Comparison of ENCODE assay signal across 8 mouse cellular contexts in genomic region chr13:74808152-74808929, GRCm38 (mm10). TPM values are rescaled to one million over a fixed set of nuclear protein-coding genes. Genes with fewer than 3 reads are reported as not detected.
A peak's percentile ranks its signal among the peaks of the same experiment; 100 is the strongest.
DNase-seq lines count a peak whose midpoint lies in the region; ATAC-seq and TF ChIP-seq lines count a peak whose summit lies in the region.

Gene Cast (minus strand): TSS chr13:74808810.

- H3K79me2 ChIP-seq in myocyte (ENCODE audit: control insufficient read depth, insufficient read depth), result peaks cover 32% of the 10 kb centered on the region

- H3K27ac ChIP-seq in gastrocnemius, adult 2 months, result peak within 1 kb of the TSS; percentile 96
- peak within 1 kb of the TSS; percentile 37; the same call in 1 of the 2 replicates for H3K27ac ChIP-seq in hindbrain, embryonic 15.5 days (replicated peaks)
- peak within 1 kb of the TSS; percentile 74 for H3K27ac ChIP-seq in liver, embryonic 12.5 days
- H3K27ac ChIP-seq in stomach, embryonic 16.5 days (ENCODE audit: low read length), result peak within 1 kb of the TSS; percentile 93

- WGBS in hindbrain, embryonic 15.5 days, result 2% methylated on average over 36 of the region's 36 CpGs
- WGBS in liver, embryonic 12.5 days (ENCODE audit: insufficient replicate concordance), result 3% methylated on average over 36 of the region's 36 CpGs
- WGBS in stomach, embryonic 16.5 days, result under 1% methylated on average over 36 of the region's 36 CpGs

- peak; percentile 92 for ATAC-seq in hindbrain, embryonic 15.5 days (ENCODE audit: low FRiP score, low read depth)
- ATAC-seq in liver, embryonic 12.5 days, result peak; percentile 85
- ATAC-seq in stomach, embryonic 16.5 days (ENCODE audit: insufficient read depth, low FRiP score), result peak; percentile 90

- peak within 1 kb of the TSS; percentile 51 for H3K9ac ChIP-seq in hindbrain, embryonic 15.5 days
- peak within 1 kb of the TSS; percentile 75 for H3K9ac ChIP-seq in liver, embryonic 12.5 days
- H3K9ac ChIP-seq in stomach, embryonic 16.5 days (ENCODE audit: low read length), result peak within 1 kb of the TSS; percentile 90

- DNase-seq in kidney, adult 11 months, result peak; percentile 44
- no peak for DNase-seq in kidney, adult 18-20 months
- DNase-seq in cerebellum, adult 9-11 months, result peak; percentile 4
- DNase-seq in gastrocnemius, adult 2 months, result peak; percentile 78

- H3K4me2 ChIP-seq in hindbrain, embryonic 15.5 days, result peak within 1 kb of the TSS; percentile 94
- peak within 1 kb of the TSS; percentile 97 for H3K4me2 ChIP-seq in liver, embryonic 12.5 days
- H3K4me2 ChIP-seq in myocyte (ENCODE audit: low read depth), result peak within 1 kb of the TSS; percentile 89
- peak within 1 kb of the TSS; percentile 80 for H3K4me2 ChIP-seq in stomach, embryonic 16.5 days (ENCODE audit: low read depth, low read length)

- H3ac ChIP-seq in myocyte (ENCODE audit: control insufficient read depth, insufficient read length), result peak within 1 kb of the TSS; percentile 64

- peaks cover 6% of the 10 kb centered on the region for H3K27me3 ChIP-seq in hindbrain, embryonic 15.5 days
- H3K27me3 ChIP-seq in liver, embryonic 12.5 days (replicated peaks), result no peaks in the 10 kb centered on the region
- H3K27me3 ChIP-seq in myocyte (ENCODE audit: control insufficient read depth, insufficient read depth, insufficient read length), result no peaks in the 10 kb centered on the region
- no peaks in the 10 kb centered on the region for H3K27me3 ChIP-seq in stomach, embryonic 16.5 days (ENCODE audit: control insufficient read depth, insufficient read depth, low read length)

- TF ChIP-seq CTCF in gastrocnemius, adult 2 months (IDR thresholded peaks at IDR 0.05), result no peak

- intact Hi-C loops in gastrocnemius, adult 2 months (cut with DNase I), result loop anchor here (5.0 kb wide), 2 partner anchors 36 to 171 kb away; partner anchors contain the start of gene Erap1

- H3K36me3 ChIP-seq in hindbrain, embryonic 15.5 days, result no peaks in the 10 kb centered on the region
- H3K36me3 ChIP-seq in liver, embryonic 12.5 days, result no peaks in the 10 kb centered on the region
- H3K36me3 ChIP-seq in myocyte (ENCODE audit: control insufficient read depth, insufficient read depth), result no peaks in the 10 kb centered on the region
- H3K36me3 ChIP-seq in stomach, embryonic 16.5 days (ENCODE audit: control insufficient read depth, insufficient read depth, low read length), result no peaks in the 10 kb centered on the region

- H3K4me3 ChIP-seq in gastrocnemius, adult 2 months, result peak within 1 kb of the TSS; percentile 82
- H3K4me3 ChIP-seq in hindbrain, embryonic 15.5 days, result peak within 1 kb of the TSS; percentile 67
- peak within 1 kb of the TSS; percentile 68 for H3K4me3 ChIP-seq in liver, embryonic 12.5 days
- peak within 1 kb of the TSS; percentile 96 for H3K4me3 ChIP-seq in myocyte
- peak within 1 kb of the TSS; percentile 89 for H3K4me3 ChIP-seq in stomach, embryonic 16.5 days (replicated peaks; ENCODE audit: low read length)

- H3K4me1 ChIP-seq in hindbrain, embryonic 15.5 days (replicated peaks), result peaks cover 14% of the 10 kb centered on the region
- H3K4me1 ChIP-seq in liver, embryonic 12.5 days, result peaks cover 23% of the 10 kb centered on the region
- H3K4me1 ChIP-seq in stomach, embryonic 16.5 days (ENCODE audit: control insufficient read depth, insufficient read depth, low read length), result no peaks in the 10 kb centered on the region

- TF ChIP-seq POLR2A in myocyte (IDR thresholded peaks at IDR 0.05; ENCODE audit: insufficient read length, low read depth), result peak; percentile 73

- no peaks in the 10 kb centered on the region for H3K9me3 ChIP-seq in hindbrain, embryonic 15.5 days
- no peaks in the 10 kb centered on the region for H3K9me3 ChIP-seq in liver, embryonic 12.5 days (replicated peaks)
- no peaks in the 10 kb centered on the region for H3K9me3 ChIP-seq in stomach, embryonic 16.5 days (replicated peaks; ENCODE audit: control insufficient read depth, low read length)

TF ChIP-seq in myocyte, 11 proteins besides CTCF, POLR2A, EP300 and RAD21:
- TF ChIP-seq TCF12 (IDR thresholded peaks at IDR 0.05; ENCODE audit: insufficient read depth, poor library complexity, severe bottlenecking), result no peak
- TF ChIP-seq MAX (IDR thresholded peaks at IDR 0.05; ENCODE audit: low read depth), result no peak
- no peak for TF ChIP-seq SRF (IDR thresholded peaks at IDR 0.05; ENCODE audit: control insufficient read depth, insufficient read length, low read depth)
- TF ChIP-seq CEBPB (IDR thresholded peaks at IDR 0.05; ENCODE audit: insufficient read depth, poor library complexity, severe bottlenecking), result peak; percentile 94
- no peak for TF ChIP-seq MYOG (IDR thresholded peaks at IDR 0.05; ENCODE audit: control insufficient read depth in 1 of 3, insufficient read depth in 1 of 3, insufficient read length in 2 of 3, low read depth in 2 of 3)
- peak; percentile 81 for TF ChIP-seq POLR2AphosphoS2 (IDR thresholded peaks at IDR 0.05; ENCODE audit: insufficient read length, low read depth)
- no peak for TF ChIP-seq REST (IDR thresholded peaks at IDR 0.05; ENCODE audit: insufficient read depth, insufficient read length)
- no peak for TF ChIP-seq USF1 (IDR thresholded peaks at IDR 0.05; ENCODE audit: low read depth)
- TF ChIP-seq MYOD1 (IDR thresholded peaks at IDR 0.05; ENCODE audit: control insufficient read depth in 1 of 3, insufficient read length in 2 of 3, low read depth in 2 of 3), result no peak
- TF ChIP-seq E2F4 (IDR thresholded peaks at IDR 0.05; ENCODE audit: insufficient read depth), result no peak
- TF ChIP-seq TCF3 (IDR thresholded peaks at IDR 0.05; ENCODE audit: insufficient read length, low read depth), result no peak

RNA-seq across cellular contexts. Expression of gene Cast, which starts in this region (rescaled TPM):
- total RNA-seq in gastrocnemius, adult 2 months (2021), result 10 to 100 TPM; 97.9 to 99.9 TPM
- polyA plus RNA-seq in hindbrain, embryonic 15.5 days (2015; fragmentation: Nextera tagmentation; extraction: Ambion mirVana), result 8.7 and 8.9 TPM in 2 replicates
- polyA plus RNA-seq in liver, embryonic 12.5 days (2016; fragmentation: Nextera tagmentation; extraction: Ambion mirVana), result 38.6 and 39.3 TPM in 2 replicates
- 32.4 TPM for polyA plus RNA-seq in myocyte (2012; fragmentation: generic; extraction: Trizol)
- 65.1 and 77.2 TPM in 2 replicates for polyA plus RNA-seq in stomach, embryonic 16.5 days (2015; fragmentation: Nextera tagmentation; extraction: Ambion mirVana)

Comparison
In these comparisons a context has a peak if more than half of its experiments do, and no peak if none do; other contexts are left out.
1. H3K27ac ChIP-seq: peak in every context shown above with its lines; median percentile 96 in gastrocnemius, adult 2 months; 93 in stomach, embryonic 16.5 days; 74 in liver, embryonic 12.5 days; 37 in hindbrain, embryonic 15.5 days.